Mouse (Mus musculus) c-Kit-positive CD71-negative TER-119-negative erythroid progenitor cells, embryonic 14.5 days (primary cell): ENCODE results near the gene Tex2.
"Not testable (repeated sequence)": the region's sequence is repeated elsewhere in the genome, so short reads cannot be mapped to it uniquely, and the experiment has no call there.

ENCODE experiments used
- DNase-seq: peaks from one replicate; pipeline ENCODE4 v3.0.0-alpha.2; 2013; ENCODE audit warnings: low read depth

Gene Tex2

DNA sequence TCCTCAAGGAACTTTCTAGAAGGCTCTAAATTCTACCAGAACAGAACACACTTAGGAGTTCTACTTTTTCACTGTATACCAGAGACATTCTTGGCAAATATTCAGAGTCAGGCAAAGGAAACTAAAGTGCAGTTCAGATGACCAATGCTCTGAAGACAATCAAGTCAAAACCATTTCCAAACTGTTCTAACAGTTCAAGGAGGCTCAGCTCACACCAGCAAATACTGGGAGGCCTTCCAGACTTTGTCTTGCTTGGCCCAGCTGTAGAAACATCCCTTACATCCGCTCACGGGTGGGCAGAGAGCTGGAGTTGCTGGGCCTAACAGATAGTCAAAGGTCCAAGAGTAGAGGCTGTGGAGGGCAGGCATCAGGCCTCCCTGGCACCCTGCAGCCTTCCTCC lies 34.1 kb downstream of the Tex2 start:
- DNase-seq: no peak

DNA sequence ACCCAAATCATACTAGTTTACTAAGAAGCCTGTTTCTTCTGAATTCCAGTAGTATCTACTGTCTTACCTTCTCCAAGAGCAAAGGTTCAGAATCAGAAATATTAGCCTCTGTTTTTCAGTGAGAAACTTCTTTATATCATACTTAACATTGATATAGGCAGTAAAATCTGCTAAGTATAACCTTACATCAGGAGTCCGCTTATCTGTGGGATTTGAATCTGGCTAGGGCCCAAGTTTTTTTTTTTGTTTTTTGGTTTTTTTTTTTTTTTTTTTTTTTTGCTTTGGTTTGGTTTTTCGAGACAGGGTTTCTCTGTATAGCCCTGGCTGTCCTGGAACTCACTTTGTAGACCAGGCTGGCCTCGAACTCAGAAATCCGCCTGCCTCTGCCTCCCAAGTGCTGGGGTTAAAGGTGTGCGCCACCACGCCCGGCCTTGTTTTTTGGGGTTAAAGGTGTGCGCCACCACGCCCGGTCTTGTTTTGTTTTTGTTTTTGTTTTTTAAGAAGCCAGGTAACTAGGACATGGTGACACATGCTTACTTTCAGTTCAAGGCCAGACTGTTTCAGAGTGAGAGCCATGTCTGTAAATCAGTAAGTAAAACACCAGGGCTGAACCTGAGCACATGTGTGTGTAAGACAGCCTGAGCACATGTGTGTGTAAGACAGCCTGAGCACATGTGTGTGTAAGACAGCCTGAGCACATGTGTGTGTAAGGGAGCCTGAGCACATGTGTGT lies 35.4 kb downstream of the Tex2 start:
- not testable (repeated sequence) for DNase-seq

DNA sequence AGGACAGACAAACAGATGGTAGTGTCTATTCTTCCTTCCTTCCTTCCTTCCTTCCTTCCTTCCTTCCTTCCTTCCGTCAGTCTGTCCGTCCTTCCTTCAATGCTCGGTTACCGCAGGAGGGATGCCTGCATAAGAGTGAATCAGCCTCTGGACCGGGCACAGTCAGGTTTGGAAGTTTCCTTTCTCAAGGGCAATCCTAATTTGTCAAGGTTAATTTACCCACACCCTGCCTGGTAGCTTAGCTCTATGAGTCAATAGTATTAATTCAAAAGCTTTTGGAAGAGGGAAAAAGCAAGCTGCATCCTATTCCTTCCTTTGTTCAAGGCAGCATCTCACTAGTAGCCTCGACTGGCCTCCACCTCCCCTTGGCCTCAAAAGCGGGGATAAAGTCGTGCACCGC lies 38.8 kb downstream of the Tex2 start:
- no peak for DNase-seq

DNA sequence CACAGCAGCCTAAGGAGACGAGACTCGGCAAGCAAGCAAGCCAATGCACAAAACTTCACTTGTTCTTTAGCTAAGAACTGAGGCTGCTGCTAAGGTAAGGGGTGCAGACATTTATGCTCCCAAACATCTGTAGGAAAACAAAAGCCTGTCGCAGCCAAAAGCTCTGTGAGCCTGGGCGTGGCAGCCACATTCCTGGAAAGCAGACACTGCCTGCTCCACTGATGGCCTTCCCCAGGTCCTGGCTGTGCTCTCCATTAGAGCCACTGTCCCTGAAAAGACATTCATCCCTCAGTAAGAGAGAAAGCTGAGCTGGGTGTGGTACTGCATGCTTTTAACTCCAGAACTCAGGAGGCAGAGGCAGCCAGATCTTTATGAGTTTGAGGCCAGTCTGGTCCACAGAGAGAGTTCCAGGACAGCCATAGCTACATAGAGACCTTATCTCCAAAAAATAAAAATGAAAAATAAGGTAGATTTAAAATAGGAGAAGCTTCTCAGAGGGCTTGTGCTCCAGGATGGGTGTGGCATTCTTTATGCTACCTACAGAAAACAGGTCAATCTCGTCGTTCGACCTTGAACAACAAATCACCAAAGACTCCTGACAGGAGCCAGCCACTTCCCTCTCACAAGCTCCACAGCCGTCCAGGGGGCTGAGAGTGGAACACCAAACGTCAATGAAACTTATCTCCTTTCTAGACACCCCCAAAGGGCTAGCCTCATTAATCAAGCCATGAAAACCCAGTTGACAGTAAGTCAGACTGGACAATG lies 39.6 kb downstream of the Tex2 start:
- DNase-seq: no peak

DNA sequence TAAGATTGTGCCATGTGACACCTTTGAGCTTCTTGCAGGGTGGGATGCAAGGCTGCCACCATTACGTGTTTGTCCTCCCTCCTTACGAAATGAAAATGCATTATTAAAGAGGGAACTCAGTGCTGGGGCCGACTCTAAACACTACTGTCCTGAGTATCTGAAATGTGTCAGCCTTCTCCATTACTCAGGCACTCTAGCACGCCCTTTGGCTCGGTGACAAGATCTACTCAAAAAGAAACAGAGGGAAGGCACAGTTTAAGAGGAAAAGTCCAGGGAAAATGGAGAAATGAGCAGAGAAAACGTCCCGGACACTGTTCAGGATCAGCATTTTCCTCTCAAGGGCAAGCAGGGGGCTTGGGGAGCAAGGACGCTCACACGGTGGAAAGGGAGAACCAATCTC lies 40.3 kb downstream of the Tex2 start:
- no peak for DNase-seq

DNA sequence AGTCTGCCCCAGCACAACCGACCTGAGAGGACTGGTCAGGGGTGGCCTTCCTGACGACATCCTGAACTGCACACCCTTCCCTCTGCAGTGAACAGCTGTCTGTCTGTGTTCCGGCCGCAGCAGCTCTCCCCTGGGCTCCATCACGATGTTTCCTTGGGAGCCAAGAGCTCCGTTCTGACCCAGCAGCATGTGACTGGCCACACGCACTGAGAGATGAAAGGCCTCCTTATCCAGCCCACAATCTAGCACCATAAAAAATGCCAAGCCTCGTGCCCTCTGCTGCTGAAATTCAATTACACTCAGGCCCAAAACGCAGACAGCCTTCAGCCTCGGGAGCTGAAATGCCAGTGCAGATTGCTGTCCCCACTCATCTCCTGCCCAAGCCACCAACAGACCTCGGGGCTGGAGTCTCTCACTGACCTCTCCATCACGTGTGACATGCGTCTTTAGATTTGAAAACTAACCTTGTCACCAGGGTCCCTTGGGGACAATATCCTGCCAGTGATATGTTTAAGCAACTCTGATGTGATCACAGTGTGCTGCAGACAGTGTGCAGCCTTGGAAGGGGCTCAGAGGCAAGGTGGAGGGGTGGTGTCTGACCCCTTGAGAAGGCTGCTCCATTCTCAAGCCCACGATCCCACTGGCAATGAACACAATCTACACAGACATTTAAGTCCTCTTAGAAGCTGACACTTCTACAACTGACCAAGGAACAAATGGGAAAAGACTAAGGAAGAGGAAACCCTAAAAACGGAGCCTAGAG lies 41.0 kb downstream of the Tex2 start:
- DNase-seq: no peak

DNA sequence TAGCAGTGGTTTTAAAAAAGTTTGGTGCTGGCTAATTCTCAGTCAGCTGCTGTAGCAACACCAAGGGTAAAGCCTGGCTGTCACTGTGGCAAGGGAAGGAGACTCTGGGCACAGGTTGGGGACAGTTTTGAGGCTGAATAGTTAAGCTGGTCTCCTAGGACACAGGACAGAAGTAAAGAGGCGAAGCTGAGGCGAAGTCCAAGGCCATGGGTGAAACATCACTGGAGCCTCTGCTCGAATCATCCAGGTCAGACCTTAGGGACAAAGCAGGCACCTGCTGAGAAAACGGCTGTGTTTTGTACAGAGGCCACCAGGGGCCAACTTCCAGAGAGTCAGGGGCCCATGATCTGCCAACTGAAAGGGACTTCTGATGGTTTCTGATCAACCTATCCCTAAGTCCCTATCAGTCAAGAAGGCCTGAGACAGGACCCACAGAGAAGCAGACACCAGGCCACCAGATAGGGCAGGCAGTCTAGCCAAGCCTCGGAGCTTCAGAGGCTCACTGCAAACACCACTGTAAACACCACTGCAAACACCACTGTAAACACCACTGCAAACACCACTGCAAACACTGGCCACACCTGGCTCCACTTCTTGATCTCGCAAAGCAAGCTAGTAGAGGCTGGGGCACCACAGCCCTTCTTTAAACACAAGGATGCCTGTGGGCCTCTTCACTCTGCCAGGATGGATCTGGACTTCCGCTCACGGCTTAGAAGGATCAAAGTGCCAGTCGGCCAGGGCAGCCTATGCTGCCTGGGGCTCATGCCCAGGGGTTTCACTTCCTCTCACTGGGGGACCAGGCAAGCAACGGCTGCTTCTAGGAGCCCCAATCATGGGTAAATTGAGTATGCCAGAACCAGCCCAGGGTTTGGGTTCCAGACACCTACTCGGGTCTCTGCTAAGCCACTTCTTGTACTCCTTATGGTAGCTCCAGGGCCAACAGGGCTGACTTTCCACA lies 41.9 kb downstream of the Tex2 start:
- no peak for DNase-seq

DNA sequence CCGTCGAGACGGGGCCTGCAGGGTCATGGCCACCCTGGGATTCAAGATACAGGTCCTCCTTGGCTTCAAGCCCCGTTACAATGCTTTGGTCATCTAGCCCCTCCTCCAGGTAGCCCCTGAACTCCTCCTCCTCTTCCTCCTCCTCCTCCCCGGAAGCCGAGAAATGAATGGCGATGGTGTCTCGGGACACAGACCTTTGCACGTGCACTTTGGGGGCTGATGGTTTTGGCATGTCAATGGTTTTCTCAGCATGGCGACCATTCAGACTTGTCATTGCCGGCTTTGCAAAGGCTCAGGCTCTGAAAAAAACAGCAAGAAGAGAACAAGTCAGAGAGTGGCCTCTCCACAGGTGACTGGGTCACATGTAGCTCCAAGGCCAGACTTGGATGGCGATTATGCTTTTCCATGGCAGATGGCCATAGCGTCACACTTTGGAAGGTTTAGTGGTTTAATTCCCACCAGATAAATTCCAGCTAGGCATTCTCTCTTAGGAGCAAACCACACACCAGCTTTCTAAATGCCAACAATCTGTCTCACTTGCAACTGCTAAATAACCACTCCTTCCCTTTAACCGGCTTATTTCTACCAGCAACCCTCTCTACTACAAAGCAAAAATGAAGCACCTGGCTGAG lies 44.8 kb downstream of the Tex2 start:
- no peak for DNase-seq

DNA sequence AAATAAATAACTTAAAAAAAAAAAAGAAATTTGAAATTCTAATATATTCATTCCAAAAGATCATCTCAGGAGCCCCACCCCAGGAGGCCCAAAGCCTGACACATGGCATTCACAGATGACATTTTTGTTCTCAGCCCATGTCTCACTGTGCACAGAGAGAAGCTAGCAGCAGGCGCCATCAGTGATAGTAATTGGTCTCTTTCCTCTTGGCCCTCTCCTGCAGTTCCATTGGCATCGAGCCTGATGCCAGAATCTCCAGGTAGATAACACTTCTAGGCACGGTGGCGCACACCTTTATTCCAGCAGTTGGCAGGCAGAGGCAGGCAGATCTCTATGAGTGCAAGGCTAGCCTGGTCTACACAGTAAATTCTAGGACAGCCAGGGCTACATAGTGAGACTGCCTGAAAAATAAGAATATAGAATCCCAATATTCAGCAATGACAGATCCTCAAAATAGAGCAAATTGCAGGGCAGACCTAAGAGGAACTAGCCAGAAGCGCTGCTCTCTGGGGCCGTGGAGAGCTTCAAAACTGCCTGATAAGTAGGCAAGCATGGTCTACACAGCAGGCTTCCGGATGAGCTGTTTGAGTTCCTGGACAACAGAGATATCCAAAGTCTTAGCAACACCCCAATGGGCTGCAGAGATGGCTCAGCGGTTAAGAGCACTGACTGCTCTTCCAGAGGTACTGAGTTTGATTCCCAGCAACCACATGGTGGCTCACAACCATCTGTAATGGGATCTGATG lies 47.0 kb downstream of the Tex2 start:
- DNase-seq: no peak

DNA sequence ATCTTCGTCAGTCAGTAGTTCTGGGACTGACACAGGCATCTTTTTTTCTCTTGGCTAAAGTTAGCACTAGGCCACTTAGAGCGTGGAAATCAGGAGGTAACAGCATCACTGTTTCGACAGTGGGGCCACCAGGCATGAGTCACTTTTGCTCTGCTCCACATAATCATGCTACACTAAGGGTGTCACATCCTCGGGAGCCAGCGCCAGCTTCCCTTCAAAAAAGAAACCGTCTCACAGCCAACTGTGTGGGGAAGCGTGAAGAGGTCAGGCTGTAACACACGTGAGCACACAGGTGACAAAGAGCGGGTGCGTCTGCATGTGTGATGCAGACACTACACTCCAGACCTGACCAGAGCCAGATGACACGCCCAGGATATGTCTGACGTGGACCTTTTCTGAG lies 49.0 kb downstream of the Tex2 start:
- DNase-seq: no peak

DNA sequence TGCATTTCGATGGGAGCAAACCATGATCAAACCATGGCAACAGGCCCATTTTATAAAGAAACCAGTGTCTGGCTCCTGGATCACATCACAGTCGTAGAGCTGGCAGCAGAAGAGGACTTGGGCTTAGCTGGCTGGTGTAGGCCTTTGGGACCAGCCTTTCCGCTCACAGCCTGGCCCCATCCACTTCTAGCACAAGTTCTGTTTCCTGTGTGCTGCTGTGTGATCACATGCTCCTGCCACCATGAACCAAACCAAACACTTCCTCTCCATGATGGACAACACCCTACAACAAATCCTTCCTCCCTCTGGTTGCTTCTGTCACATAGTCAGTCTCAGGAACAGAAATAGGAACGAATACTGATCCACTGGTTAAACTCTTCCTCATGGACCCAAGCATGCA lies 50.5 kb downstream of the Tex2 start:
- no peak for DNase-seq

DNA sequence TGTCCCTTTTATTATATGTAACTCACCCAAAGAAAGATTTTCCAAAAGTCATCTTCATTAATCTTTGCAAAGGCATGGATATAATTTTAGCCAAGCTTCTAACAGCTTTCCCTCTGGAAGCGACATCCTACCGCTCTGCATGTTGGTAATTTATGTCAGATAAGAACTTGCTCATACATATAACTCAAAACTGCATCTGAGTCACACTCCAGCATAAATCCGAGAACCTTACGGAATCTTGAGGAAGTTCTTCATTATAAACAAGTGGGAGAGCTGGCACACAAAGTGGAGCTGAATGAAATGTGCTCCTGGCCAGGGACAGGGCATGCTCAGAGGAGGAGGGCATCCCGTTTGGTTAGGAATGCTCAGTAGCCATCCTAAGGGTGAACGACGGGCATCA lies 53.5 kb downstream of the Tex2 start:
- DNase-seq: no peak

DNA sequence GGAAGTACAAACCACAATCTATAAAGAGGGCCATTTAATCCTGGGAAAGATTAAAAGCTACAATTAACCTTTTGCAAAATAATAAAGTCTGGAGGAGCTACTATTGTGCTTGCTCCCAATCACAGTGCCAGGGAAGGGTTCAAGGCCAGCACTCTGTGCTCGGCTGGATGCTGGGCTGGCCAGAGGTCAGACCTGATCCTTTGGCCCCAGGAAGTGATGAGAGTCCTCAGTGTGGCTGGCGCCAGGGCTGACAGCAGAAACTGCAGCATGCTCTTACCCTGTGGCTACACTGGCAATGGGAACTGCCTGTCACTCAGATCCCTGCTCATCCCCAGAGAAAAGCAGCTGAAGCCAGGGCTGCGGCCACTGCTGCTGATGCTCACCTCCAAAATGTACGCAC lies 55.2 kb downstream of the Tex2 start:
- no peak for DNase-seq

DNA sequence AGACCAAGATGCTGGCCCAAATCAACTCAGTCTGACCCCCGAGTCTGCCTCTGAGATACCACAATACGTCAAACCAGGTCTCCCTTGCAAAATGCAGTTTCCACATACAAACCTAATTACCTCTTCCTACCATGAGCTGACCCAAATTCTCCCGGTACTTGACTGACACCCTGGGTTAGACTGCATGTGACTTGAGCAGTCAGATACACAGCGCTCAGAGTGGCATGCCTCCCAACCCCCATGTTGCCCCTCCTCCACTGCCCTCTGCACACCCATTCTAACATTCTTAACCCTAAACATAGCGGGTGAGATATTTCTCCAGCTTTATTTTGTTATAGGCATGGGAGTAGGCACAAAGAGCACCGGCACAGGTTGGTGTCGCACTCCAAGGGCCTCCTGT lies 55.8 kb downstream of the Tex2 start:
- no peak for DNase-seq

DNA sequence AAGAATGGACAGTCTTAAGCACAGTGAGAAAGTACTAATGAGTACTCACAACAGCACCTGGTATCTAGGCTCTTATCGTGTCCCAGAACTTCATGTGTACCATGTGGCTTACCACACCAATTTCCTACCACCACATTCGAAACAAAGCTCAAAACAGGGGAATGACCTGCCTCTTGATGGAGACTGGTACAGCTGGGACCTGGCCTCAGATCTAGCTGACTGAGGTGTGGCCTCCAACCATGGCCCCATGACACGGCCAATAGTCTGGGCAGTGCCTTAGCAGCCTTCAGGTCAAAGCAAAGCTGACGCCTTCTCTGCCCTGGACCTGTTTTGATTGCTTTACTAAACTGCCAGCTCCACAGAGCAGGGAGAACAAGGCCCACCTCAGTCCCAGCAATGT lies 56.5 kb downstream of the Tex2 start:
- no peak for DNase-seq

DNA sequence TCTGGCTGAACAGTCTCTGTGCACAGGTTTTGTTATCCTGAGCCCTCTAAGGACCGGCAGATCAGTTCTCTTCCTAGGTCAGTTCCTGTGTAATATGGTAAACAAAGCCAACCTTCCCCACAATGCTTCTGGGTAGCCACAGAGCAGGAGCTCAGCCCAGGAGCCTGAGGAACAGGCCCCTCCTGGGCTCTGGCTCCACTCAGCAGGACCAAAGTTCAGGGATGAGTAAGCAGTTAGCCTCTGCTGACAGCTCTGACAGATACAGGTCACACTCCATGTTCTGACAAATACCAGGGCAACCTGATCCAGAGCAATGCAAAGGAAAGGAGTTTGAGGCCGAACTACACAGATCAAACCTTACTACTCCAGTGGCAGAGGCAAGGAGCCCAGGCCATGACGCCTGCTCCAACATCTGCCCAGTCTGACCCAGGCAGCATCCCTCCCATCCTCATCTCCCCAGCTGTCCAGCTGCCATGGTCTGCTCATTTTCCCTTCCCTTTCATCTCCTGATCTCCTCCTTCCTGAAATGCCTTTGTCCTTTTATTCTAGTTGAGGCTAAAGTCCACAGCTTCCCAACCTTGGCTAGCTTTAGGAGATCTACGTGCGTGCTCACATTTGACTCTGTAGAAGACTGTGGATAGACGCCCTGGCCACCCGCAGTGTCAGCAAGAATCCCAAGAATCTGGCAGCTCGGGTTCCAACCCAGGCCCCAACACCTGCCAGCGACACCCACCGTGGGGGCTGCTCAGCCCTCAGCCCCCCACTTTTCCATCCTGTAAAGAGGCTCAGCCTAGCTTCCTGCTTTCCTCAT lies 57.2 kb downstream of the Tex2 start:
- DNase-seq: no peak

DNA sequence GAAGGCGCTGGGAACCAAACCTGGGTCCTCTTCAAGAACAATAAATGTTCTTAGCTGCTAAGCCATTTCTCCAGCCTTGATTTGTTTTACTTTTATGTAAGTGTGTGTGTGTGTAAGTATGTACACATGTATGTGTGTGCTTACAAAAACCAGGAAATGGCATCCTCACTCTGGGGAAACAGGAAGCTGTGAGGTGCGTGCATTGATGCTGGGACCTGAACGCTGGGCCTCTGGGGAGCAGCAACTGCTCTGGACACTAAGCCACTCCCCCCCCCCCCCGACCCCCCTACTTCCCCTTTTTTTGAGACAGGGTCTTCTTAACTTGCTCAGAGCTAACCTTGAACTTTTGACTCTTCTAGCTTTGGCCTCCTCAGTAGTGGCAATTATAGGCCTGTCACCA lies 62.8 kb downstream of the Tex2 start:
- no peak for DNase-seq

DNA sequence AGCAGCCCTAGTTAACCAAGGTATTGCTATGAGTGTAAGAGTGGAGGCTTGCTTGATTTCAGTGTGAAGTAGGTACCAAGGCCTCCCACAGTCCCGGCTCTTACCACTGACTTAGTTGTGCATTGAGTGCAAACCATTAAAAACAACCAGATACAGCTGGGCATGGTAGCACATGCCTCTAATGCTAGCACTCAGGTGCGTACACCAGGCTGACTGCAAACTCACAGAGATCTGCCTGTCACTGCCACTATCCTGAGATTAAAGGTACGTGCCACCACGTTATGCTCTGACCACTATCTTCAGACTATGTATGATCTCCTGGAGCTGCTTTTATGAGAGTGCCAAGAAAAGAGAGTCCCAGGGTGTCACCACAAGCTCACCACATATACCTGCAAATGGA lies 67.1 kb downstream of the Tex2 start:
- DNase-seq: no peak

DNA sequence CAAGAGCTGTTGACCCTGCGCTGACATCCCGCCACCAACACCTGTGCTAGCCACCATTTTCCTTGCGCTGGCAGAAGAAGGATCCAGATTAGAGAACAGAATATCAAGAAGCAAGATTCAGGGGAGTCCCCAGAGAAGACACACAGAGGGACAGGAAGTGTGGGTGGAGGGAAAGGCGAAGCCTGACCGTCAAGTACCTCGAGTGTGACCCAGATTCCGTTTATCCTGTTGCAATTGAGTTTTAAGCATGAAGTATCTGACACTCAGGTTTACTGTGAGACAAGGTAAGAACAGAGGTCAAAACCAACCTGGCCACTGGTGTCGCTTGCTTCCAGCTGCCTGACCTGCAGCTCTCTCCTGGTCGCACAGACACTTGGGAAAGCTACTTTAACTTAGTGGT lies 68.3 kb downstream of the Tex2 start:
- no peak for DNase-seq

DNA sequence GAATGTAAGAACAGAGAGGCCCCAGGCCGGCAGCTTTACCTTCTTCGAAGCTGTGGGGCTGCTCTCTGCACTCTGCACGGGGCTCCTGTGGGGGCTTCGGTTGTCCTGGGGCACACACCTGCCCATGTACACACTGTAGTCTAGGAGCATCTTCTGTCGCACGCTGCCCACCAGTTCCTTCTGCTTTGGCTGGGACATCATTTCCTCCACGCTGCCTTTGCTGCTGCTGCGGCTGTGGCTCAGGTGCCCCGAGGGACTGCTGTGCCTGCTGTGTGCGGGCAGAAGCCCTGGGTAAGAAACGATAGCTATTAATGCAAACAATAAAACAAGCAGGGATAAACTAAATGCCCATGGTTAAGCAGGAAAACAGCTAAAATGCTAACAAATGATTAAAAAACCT lies 69.1 kb downstream of the Tex2 start:
- DNase-seq: no peak
